ENCODE assay signal across 17 mouse cellular contexts in genomic region chr5:24413042-24413693, GRCm38 (mm10). TPM values are rescaled to one million over a fixed set of nuclear protein-coding genes. Genes with fewer than 3 reads are reported as not detected.
DNase-seq lines count a peak whose midpoint lies in the region; ATAC-seq and TF ChIP-seq lines count a peak whose summit lies in the region.
"Had no signal": no experiment of that assay in that cellular context is flagged by ENCODE, and none has a peak within 500 bp of the region (broad histone marks: within the 10 kb centered on the region; RNA-seq: fewer than 3 reads in every experiment).

Gene Asic3 (plus strand): TSS chr5:24413392.

- peaks cover 11% of the 10 kb centered on the region; the same call in 1 of the 2 replicates for H3K4me1 ChIP-seq in intestine, embryonic 16.5 days (ENCODE audit: control insufficient read depth, insufficient read depth, low read length)
- H3K4me1 ChIP-seq in limb, embryonic 12.5 days (replicated peaks): peaks cover 24% of the 10 kb centered on the region
- 0 out of 2 replicates have a peak, but pooled peaks cover 4% of the 10 kb centered on the region for H3K4me1 ChIP-seq in thymus, adult 2 months (replicated peaks; ENCODE audit: control insufficient read depth, insufficient read depth, low read length)

- WGBS in intestine, embryonic 16.5 days: 37% methylated on average over 11 of the region's 11 CpGs
- WGBS in limb, embryonic 12.5 days: 36% methylated on average over 11 of the region's 11 CpGs
- 22% methylated on average over 11 of the region's 11 CpGs for WGBS in thymus, adult 2 months

- no peaks in the 10 kb centered on the region for H3K27me3 ChIP-seq in intestine, embryonic 16.5 days (replicated peaks; ENCODE audit: control insufficient read depth, insufficient read depth, low read length)
- H3K27me3 ChIP-seq in limb, embryonic 12.5 days: no peaks in the 10 kb centered on the region
- no peaks in the 10 kb centered on the region; the same call in 1 of the 2 replicates for H3K27me3 ChIP-seq in thymus, adult 2 months (ENCODE audit: control insufficient read depth, insufficient read depth, low read length)
- H3K27me3 ChIP-seq: midbrain, embryonic 15.5 days; neural tube, embryonic 12.5 days had no signal

- no peaks in the 10 kb centered on the region for H3K9me3 ChIP-seq in intestine, embryonic 16.5 days (ENCODE audit: control insufficient read depth, low read length)
- H3K9me3 ChIP-seq in limb, embryonic 12.5 days: no peaks in the 10 kb centered on the region
- H3K9me3 ChIP-seq: forebrain, embryonic 10.5 days; midbrain, embryonic 15.5 days; neural tube, embryonic 12.5 days had no signal

- no peaks in the 10 kb centered on the region for H3K36me3 ChIP-seq in intestine, embryonic 16.5 days (ENCODE audit: control insufficient read depth, insufficient read depth, low read length)
- H3K36me3 ChIP-seq in limb, embryonic 12.5 days: peaks cover 16% of the 10 kb centered on the region; the same call in 1 of the 2 replicates
- no peaks in the 10 kb centered on the region for H3K36me3 ChIP-seq in thymus, adult 2 months (ENCODE audit: control insufficient read depth, insufficient read depth, low read length)
- H3K36me3 ChIP-seq: midbrain, embryonic 15.5 days had no signal

- DNase-seq in kidney, adult 9 months: peak; percentile 32
- no peak for DNase-seq in kidney, adult 18-20 months
- DNase-seq in NIH3T3 (ENCODE audit: low read depth): peak; percentile 41
- no peak for DNase-seq in thymus, adult 2 months
- no peak for DNase-seq in layer of hippocampus, postnatal 14 days (ENCODE audit: low spot score in 2 of 2)
- DNase-seq: cerebellum, adult 2 months; left cerebral cortex, postnatal 4 days; lung, adult 2 months had no signal

- TF ChIP-seq POLR2A in thymus, adult 2 months (IDR thresholded peaks at IDR 0.05; ENCODE audit: control insufficient read depth, extremely low read depth, insufficient read depth, low read length, poor library complexity): no peak

- ATAC-seq in intestine, embryonic 16.5 days: peak; percentile 58
- no peak for ATAC-seq in limb, embryonic 12.5 days (ENCODE audit: insufficient number of reproducible peaks, insufficient read depth, low FRiP score, low TSS enrichment, low read depth)
- ATAC-seq in erythroid progenitor cell, adult 5-6 weeks (replicated peaks; ENCODE audit: low FRiP score, poor library complexity, severe bottlenecking): no peak
- ATAC-seq: activated CD4-positive, CD25-positive, alpha-beta regulatory T cell, adult 4 months; midbrain, embryonic 15.5 days had no signal

- H3K4me2 ChIP-seq in intestine, embryonic 16.5 days (ENCODE audit: low read depth, low read length): peak within 1 kb of the TSS; percentile 18; the same call in 1 of the 2 replicates
- H3K4me2 ChIP-seq in limb, embryonic 12.5 days: peak within 1 kb of the TSS; percentile 35
- H3K4me2 ChIP-seq: midbrain, embryonic 15.5 days; neural tube, embryonic 12.5 days had no signal

- H3K27ac ChIP-seq in intestine, embryonic 16.5 days (ENCODE audit: low read length): no peak within 1 kb of the TSS
- peak within 1 kb of the TSS; percentile 32 for H3K27ac ChIP-seq in limb, embryonic 12.5 days
- H3K27ac ChIP-seq in thymus, adult 2 months (ENCODE audit: control insufficient read depth, insufficient read depth, low read length): no peak within 1 kb of the TSS
- H3K27ac ChIP-seq: forebrain, embryonic 10.5 days; macrophage; midbrain, embryonic 15.5 days; neural tube, embryonic 12.5 days had no signal

- no peak for TF ChIP-seq CTCF in thymus, adult 2 months (IDR thresholded peaks at IDR 0.05; ENCODE audit: borderline replicate concordance, control insufficient read depth, extremely low read depth, insufficient read depth, low read length, poor library complexity)

- no peak within 1 kb of the TSS for H3K4me3 ChIP-seq in intestine, embryonic 16.5 days (ENCODE audit: low read length)
- no peak within 1 kb of the TSS for H3K4me3 ChIP-seq in limb, embryonic 12.5 days (replicated peaks)
- H3K4me3 ChIP-seq in thymus, adult 2 months (ENCODE audit: control insufficient read depth, insufficient read depth, low read length): no peak within 1 kb of the TSS
- H3K4me3 ChIP-seq: forebrain, embryonic 10.5 days; midbrain, embryonic 15.5 days; neural tube, embryonic 12.5 days had no signal

- H3K9ac ChIP-seq in intestine, embryonic 16.5 days (ENCODE audit: low read depth, low read length): peak within 1 kb of the TSS; percentile 11
- H3K9ac ChIP-seq in limb, embryonic 12.5 days (replicated peaks): no peak within 1 kb of the TSS
- H3K9ac ChIP-seq: midbrain, embryonic 15.5 days; neural tube, embryonic 12.5 days had no signal

RNA-seq across cellular contexts. Expression of gene Asic3, which starts in this region (rescaled TPM):
- polyA plus RNA-seq in intestine, embryonic 16.5 days (2015; fragmentation: Nextera tagmentation; extraction: Ambion mirVana): 0.12 and 0.57 TPM in 2 replicates
- 1.2 and 1.7 TPM in 2 replicates for polyA plus RNA-seq in limb, embryonic 12.5 days (2016; fragmentation: Nextera tagmentation; extraction: Ambion mirVana)
- 2.1 and 2.6 TPM in 2 replicates for polyA plus RNA-seq in thymus, adult 2 months (2012; rRNA removed)
- total RNA-seq in layer of hippocampus, postnatal 14 days (2021): under 1 TPM in 1 of 2 experiments, not detected in 1; 0.18 TPM
- not detected in 2 replicates for total RNA-seq in erythroid progenitor cell, adult 5-6 weeks (2015; ENCODE audit: low replicate concordance)
- total RNA-seq in erythroid progenitor cell, adult 5-6 weeks (2017; ENCODE audit: low replicate concordance): not detected in 2 replicates
- total RNA-seq: granulocyte monocyte progenitor cell, adult 5-6 weeks; left cerebral cortex, postnatal 4 days had no signal
- polyA plus RNA-seq: forebrain, embryonic 10.5 days; macrophage had no signal

Comparison
In these comparisons a context has a peak if more than half of its experiments do, and no peak if none do; other contexts are left out.
1. DNase-seq: peak in kidney, adult 9 months (single experiment) and NIH3T3 (single experiment); none in kidney, adult 18-20 months (single experiment), thymus, adult 2 months (single experiment) and layer of hippocampus, postnatal 14 days (0 of 2).
2. Peak in ATAC-seq, H3K9ac ChIP-seq and H3K4me2 ChIP-seq in intestine, embryonic 16.5 days; RNA of the gene not detected or under 1 TPM.